Mouse (Mus musculus) hindbrain, embryonic 13.5 days (tissue): Measurements from ENCODE around the gene Cib4. TPM values are rescaled to one million over a fixed set of nuclear protein-coding genes. Genes with fewer than 3 reads are reported as not detected.

Source experiments
- ATAC-seq: fragments of 200-750 bp; cut with Nextera tagmentation; 2 replicates; pipeline ENCODE4 v1.8.0; 2017; ENCODE audit warnings: moderate TSS enrichment; ENCODE audit not compliant: low FRiP score
- H3K27ac ChIP-seq: fragments of 300-500 bp; sonication (generic); 2 replicates; pipeline ENCODE4 v1.5.1; 2015; ENCODE audit warnings: inconsistent platforms, mild to moderate bottlenecking, moderate library complexity
- H3K27me3 ChIP-seq: fragments of 300-500 bp; sonication (generic); 2 replicates; pipeline ENCODE4 v1.6.1; 2015; ENCODE audit warnings: mild to moderate bottlenecking, inconsistent platforms
- H3K36me3 ChIP-seq: fragments of 300-500 bp; sonication (generic); 2 replicates; pipeline ENCODE4 v1.6.1; 2015; ENCODE audit warnings: mild to moderate bottlenecking, inconsistent platforms
- H3K4me1 ChIP-seq: fragments of 300-500 bp; sonication (generic); replicated peaks from 2 replicates; pipeline ENCODE4 v1.6.1; 2015; ENCODE audit warnings: inconsistent platforms
- H3K4me2 ChIP-seq: fragments of 300-500 bp; sonication (generic); 2 replicates; pipeline ENCODE4 v1.6.1; 2015; ENCODE audit warnings: inconsistent platforms, mild to moderate bottlenecking, moderate library complexity
- H3K4me3 ChIP-seq: fragments of 300-500 bp; sonication (generic); 2 replicates; pipeline ENCODE4 v1.5.1; 2015; ENCODE audit warnings: mild to moderate bottlenecking, inconsistent platforms
- H3K9ac ChIP-seq: fragments of 300-500 bp; sonication (generic); 2 replicates; pipeline ENCODE4 v1.6.1; 2015; ENCODE audit warnings: mild to moderate bottlenecking, inconsistent platforms
- H3K9me3 ChIP-seq: fragments of 300-500 bp; sonication (generic); 2 replicates; pipeline ENCODE4 v1.6.1; 2016; ENCODE audit warnings: inconsistent platforms
- WGBS: fragments of 180-500 bp; shearing (Covaris S2); methylation state at CpG from one replicate; pipeline ENCODE4 v1.1.7; 2015; 5-methylcytosine and 5-hydroxymethylcytosine counted together
- polyA plus RNA-seq: library from polyadenylated mRNA; unstranded; fragments of >200 nt; fragmentation: Nextera tagmentation; extraction: Ambion mirVana; gene quantifications from 2 replicates; pipeline ENCODE4 v1.2.1, GENCODE M21; 2015

Gene Cib4
- polyA plus RNA-seq = not detected in 2 replicates

- no peak within 1 kb of the TSS for H3K4me2 ChIP-seq
- H3K4me3 ChIP-seq = no peak within 1 kb of the TSS
- no peaks in the 10 kb centered on the region for H3K9me3 ChIP-seq
- no peaks in the 10 kb centered on the region for H3K36me3 ChIP-seq
- no peak for ATAC-seq
- H3K27ac ChIP-seq = no peak within 1 kb of the TSS
- peaks cover 2% of the 10 kb centered on the region; the same call in 1 of the 2 replicates for H3K4me1 ChIP-seq
- H3K9ac ChIP-seq = no peak within 1 kb of the TSS
- 58% methylated on average over 2 of the region's 2 CpGs for WGBS
- H3K27me3 ChIP-seq = no peaks in the 10 kb centered on the region
Measured at GRCm38 (mm10) chr5:30545698-30546097, at the start of gene Cib4. Gene Cib4 (minus strand): TSS chr5:30545836.

DNA sequence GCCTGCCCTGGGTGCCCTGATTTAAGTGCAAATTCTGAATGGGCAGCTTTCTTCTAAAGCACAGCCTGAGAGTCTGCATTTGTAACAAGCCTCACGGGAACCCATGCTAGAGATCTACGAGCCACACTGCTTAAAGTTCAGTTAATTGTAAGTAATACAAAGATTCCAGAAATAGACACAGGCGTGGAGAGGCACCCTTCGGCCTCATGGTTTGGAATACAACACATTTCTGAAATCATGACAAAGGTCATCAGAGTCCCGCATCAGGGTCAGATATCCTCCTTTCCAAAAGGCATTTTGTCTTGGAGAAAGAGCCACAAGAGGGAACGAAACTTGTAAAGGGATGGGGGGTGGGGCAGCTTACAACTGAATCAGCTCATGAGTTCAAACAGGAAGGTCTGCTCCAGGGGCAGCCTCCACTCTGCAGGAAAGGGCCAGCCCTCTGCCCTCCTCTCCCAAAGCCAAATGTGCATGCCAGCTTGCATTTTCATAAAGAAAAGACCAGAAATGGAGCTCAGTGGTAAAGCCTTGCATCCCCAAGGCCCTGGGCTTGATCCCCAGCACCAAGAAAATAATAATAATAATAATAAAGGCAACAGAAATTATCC lies 49.4 kb upstream of the Cib4 start:
- H3K27me3 ChIP-seq = peaks cover 18% of the 10 kb centered on the region
- no peak overlapping the region for H3K4me2 ChIP-seq
- H3K9me3 ChIP-seq = no peaks in the 10 kb centered on the region
- no peak for ATAC-seq
- 34% methylated on average over 6 of the region's 6 CpGs for WGBS
- H3K36me3 ChIP-seq = no peaks in the 10 kb centered on the region
- no peak overlapping the region for H3K4me3 ChIP-seq
- H3K4me1 ChIP-seq = peaks cover 32% of the 10 kb centered on the region
- H3K9ac ChIP-seq = no peak overlapping the region
- no peak overlapping the region for H3K27ac ChIP-seq

- peaks cover 29% of the 10 kb centered on the region for H3K27me3 ChIP-seq
- ATAC-seq = no peak
- peaks cover 41% of the 10 kb centered on the region for H3K4me1 ChIP-seq
- H3K9ac ChIP-seq = peak overlapping the region; percentile 39; the same call in 1 of the 2 replicates
- H3K9me3 ChIP-seq = no peaks in the 10 kb centered on the region
- H3K36me3 ChIP-seq = no peaks in the 10 kb centered on the region
- H3K27ac ChIP-seq = no peak overlapping the region
- no peak overlapping the region for H3K4me3 ChIP-seq
- WGBS = 42% methylated on average over 10 of the region's 10 CpGs
- no peak overlapping the region for H3K4me2 ChIP-seq
Measured at GRCm38 (mm10) chr5:30593811-30594504, 48.3 kb upstream of the Cib4 start.

GRCm38 (mm10) chr5:30593360-30593759 lies 47.7 kb upstream of the Cib4 start:
- Histone ChIP-seq H3K9me3 (no peaks in the 10 kb centered on the region), H3K9ac (no peak overlapping the region; the same call in 1 of the 2 replicates), H3K4me1 (peaks cover 47% of the 10 kb centered on the region), H3K27ac (no peak overlapping the region), H3K36me3 (no peaks in the 10 kb centered on the region), H3K4me3 (no peak overlapping the region), H3K27me3 (peaks cover 34% of the 10 kb centered on the region), H3K4me2 (no peak overlapping the region)
- ATAC-seq = no peak
- WGBS = 89% methylated on average over 11 of the region's 11 CpGs

GRCm38 (mm10) chr5:30592279-30592980 lies 46.8 kb upstream of the Cib4 start:
- H3K36me3 ChIP-seq = no peaks in the 10 kb centered on the region
- H3K4me2 ChIP-seq = no peak overlapping the region
- no peak overlapping the region for H3K9ac ChIP-seq
- ATAC-seq = no peak
- peaks cover 34% of the 10 kb centered on the region for H3K27me3 ChIP-seq
- 78% methylated on average over 11 of the region's 11 CpGs for WGBS
- no peaks in the 10 kb centered on the region for H3K9me3 ChIP-seq
- no peak overlapping the region for H3K27ac ChIP-seq
- no peak overlapping the region for H3K4me3 ChIP-seq
- H3K4me1 ChIP-seq = peaks cover 49% of the 10 kb centered on the region

DNA sequence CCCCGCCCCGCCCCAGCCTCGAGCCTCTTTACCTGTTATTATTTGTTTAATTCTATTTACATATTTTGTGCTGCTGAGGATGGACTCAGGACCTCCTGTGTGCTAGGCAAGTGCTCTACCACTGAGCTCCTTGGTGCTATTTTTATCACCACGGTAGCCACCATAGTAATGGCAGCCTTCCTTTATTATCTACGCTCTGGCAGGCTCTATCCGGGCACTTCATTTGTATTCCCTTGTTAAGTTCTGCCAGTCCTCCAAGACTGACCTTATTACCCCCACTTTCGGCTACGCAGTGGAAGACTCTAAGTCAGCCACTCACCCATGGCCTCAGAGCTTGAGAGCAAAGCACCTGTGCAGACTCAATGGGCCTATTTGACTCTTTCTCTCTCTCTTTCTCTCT lies 46.1 kb upstream of the Cib4 start:
- Histone ChIP-seq H3K4me1 (peaks cover 56% of the 10 kb centered on the region), H3K4me3 (no peak overlapping the region), H3K9ac (no peak overlapping the region), H3K36me3 (no peaks in the 10 kb centered on the region), H3K4me2 (no peak overlapping the region), H3K27ac (no peak overlapping the region), H3K9me3 (no peaks in the 10 kb centered on the region), H3K27me3 (peaks cover 40% of the 10 kb centered on the region)
- no peak for ATAC-seq
- 76% methylated on average over 8 of the region's 8 CpGs for WGBS

DNA sequence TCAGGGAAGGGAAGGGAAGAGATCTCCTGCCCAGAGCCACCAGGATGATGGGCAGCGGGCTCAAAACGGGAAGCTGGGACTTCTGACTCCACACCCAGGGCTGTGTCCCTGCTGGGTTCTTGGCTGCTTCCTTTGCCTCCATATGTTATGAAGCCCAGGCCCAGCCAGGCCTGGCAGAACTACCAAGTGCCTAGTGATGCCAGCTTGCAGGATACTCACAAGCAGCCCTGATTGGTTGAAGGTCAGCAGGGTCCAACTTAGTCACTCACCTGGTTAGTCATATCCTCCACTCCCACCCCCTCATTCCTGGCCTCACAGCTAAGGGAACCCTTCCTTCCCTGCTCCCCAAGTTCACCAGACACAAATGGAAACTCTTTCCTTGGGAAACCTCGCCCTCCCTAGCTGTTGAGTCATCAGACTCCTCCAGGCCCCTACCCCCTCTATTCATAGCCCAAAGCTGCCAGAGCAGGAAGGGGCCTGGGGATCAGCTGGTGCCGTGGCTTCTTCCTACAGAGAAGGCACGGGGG lies 45.6 kb upstream of the Cib4 start:
- WGBS = 71% methylated on average over 5 of the region's 5 CpGs
- H3K9me3 ChIP-seq = no peaks in the 10 kb centered on the region
- no peak overlapping the region for H3K9ac ChIP-seq
- no peaks in the 10 kb centered on the region for H3K36me3 ChIP-seq
- peaks cover 56% of the 10 kb centered on the region for H3K4me1 ChIP-seq
- H3K4me3 ChIP-seq = no peak overlapping the region
- no peak overlapping the region for H3K4me2 ChIP-seq
- no peak for ATAC-seq
- H3K27me3 ChIP-seq = peaks cover 45% of the 10 kb centered on the region
- H3K27ac ChIP-seq = no peak overlapping the region

DNA sequence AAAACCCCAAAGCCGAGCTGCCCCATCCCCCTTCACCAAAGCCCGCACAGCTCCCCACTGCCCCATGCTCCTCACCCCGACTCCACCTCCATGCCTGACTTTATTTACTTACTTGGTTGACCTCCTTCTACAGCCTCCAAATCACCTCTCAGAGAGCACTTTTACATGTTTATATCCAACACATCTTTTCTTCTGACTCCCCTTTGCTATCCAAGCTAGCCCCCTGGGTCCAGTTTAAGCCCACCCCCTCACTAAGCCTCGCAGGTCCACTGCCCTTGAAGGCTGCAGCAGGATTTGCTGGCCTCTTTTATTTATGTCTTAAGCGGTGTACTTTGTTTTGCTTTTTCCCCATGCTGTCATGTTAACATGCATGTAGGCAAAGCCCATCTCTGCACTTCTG lies 44.6 kb upstream of the Cib4 start:
- Histone ChIP-seq H3K4me1 (peaks cover 54% of the 10 kb centered on the region), H3K36me3 (no peaks in the 10 kb centered on the region), H3K9me3 (no peaks in the 10 kb centered on the region), H3K27me3 (peaks cover 56% of the 10 kb centered on the region), H3K4me3 (no peak overlapping the region), H3K4me2 (peak overlapping the region; percentile 15; the same call in 1 of the 2 replicates), H3K27ac (no peak overlapping the region), H3K9ac (no peak overlapping the region)
- 79% methylated on average over 5 of the region's 5 CpGs for WGBS
- ATAC-seq = no peak

GRCm38 (mm10) chr5:30589546-30589945 lies 43.9 kb upstream of the Cib4 start:
- Histone ChIP-seq H3K4me3 (peak overlapping the region; percentile 65), H3K4me2 (peak overlapping the region; percentile 97), H3K9me3 (no peaks in the 10 kb centered on the region), H3K9ac (peak overlapping the region; percentile 86), H3K36me3 (no peaks in the 10 kb centered on the region), H3K4me1 (peaks cover 49% of the 10 kb centered on the region), H3K27ac (no peak overlapping the region), H3K27me3 (peaks cover 63% of the 10 kb centered on the region)
- no peak for ATAC-seq
- WGBS = 79% methylated on average over 3 of the region's 3 CpGs

- WGBS = 44% methylated on average over 4 of the region's 4 CpGs
- no peak overlapping the region for H3K27ac ChIP-seq
- H3K4me3 ChIP-seq = peak overlapping the region; percentile 65
Measured at GRCm38 (mm10) chr5:30589069-30589468, 43.4 kb upstream of the Cib4 start.

GRCm38 (mm10) chr5:30588301-30588968 lies 42.8 kb upstream of the Cib4 start:
- peaks cover 39% of the 10 kb centered on the region for H3K4me1 ChIP-seq
- peak; percentile 70 for ATAC-seq
- WGBS = under 1% methylated on average over 70 of the region's 70 CpGs
- H3K4me2 ChIP-seq = peak overlapping the region; percentile 97
- no peaks in the 10 kb centered on the region for H3K9me3 ChIP-seq
- no peaks in the 10 kb centered on the region for H3K36me3 ChIP-seq
- H3K27ac ChIP-seq = peak overlapping the region; percentile 82
- H3K27me3 ChIP-seq = peaks cover 66% of the 10 kb centered on the region
- H3K9ac ChIP-seq = peak overlapping the region; percentile 86
- H3K4me3 ChIP-seq = peak overlapping the region; percentile 65

More at GRCm38 (mm10) chr5:30589069-30589468, 43.4 kb upstream of the Cib4 start:
- Histone ChIP-seq H3K36me3 (no peaks in the 10 kb centered on the region), H3K27me3 (peaks cover 66% of the 10 kb centered on the region), H3K4me2 (peak overlapping the region; percentile 97), H3K9me3 (no peaks in the 10 kb centered on the region), H3K9ac (peak overlapping the region; percentile 86), H3K4me1 (peaks cover 45% of the 10 kb centered on the region)
- ATAC-seq = no peak
